Mouse (Mus musculus) hindbrain, embryonic 10.5 days (tissue): ENCODE data around the gene Tmem234. TPM values are rescaled to one million over a fixed set of nuclear protein-coding genes. Genes with fewer than 3 reads are reported as not detected.

Experiments
- DNase-seq: peaks from one replicate; pipeline ENCODE4 v3.0.0-alpha.2; 2017; ENCODE audit warnings: low spot score
- H3K27ac ChIP-seq: fragments of 300-500 bp; sonication (generic); 2 replicates; pipeline ENCODE4 v1.5.1; 2016; ENCODE audit warnings: mild to moderate bottlenecking, moderate library complexity
- H3K27me3 ChIP-seq: fragments of 300-500 bp; sonication (generic); 2 replicates; pipeline ENCODE4 v1.6.1; 2016; ENCODE audit warnings: mild to moderate bottlenecking; ENCODE audit not compliant: poor library complexity, insufficient read depth, severe bottlenecking
- H3K36me3 ChIP-seq: fragments of 300-500 bp; sonication (generic); 2 replicates; pipeline ENCODE4 v1.6.1; 2016; ENCODE audit warnings: mild to moderate bottlenecking, moderate library complexity
- H3K4me1 ChIP-seq: fragments of 300-500 bp; sonication (generic); replicated peaks from 2 replicates; pipeline ENCODE4 v1.6.1; 2016; ENCODE audit warnings: mild to moderate bottlenecking
- H3K4me3 ChIP-seq: fragments of 300-500 bp; sonication (generic); 2 replicates; pipeline ENCODE4 v1.5.1; 2016; ENCODE audit warnings: mild to moderate bottlenecking, moderate library complexity
- H3K9me3 ChIP-seq: fragments of 300-500 bp; sonication (generic); 2 replicates; pipeline ENCODE4 v1.6.1; 2016; ENCODE audit warnings: mild to moderate bottlenecking, moderate library complexity
- WGBS: fragments of 180-500 bp; shearing (Covaris S2); methylation state at CpG from one replicate; pipeline ENCODE4 v1.1.7; 2016; 5-methylcytosine and 5-hydroxymethylcytosine counted together
- polyA plus RNA-seq: library from polyadenylated mRNA; unstranded; fragments of >200 nt; fragmentation: Nextera tagmentation; extraction: Ambion mirVana; gene quantifications from 2 replicates; pipeline ENCODE4 v1.2.1, GENCODE M21; 2016

The Tmem234 gene
- polyA plus RNA-seq, 1 experiment from 2014 or later = 229 TPM

GRCm38 (mm10) chr4:129584884-129585608, 15.4 kb upstream of the Tmem234 start:
- no peaks in the 10 kb centered on the region for H3K9me3 ChIP-seq
- H3K27me3 ChIP-seq = no peaks in the 10 kb centered on the region
- peaks cover 18% of the 10 kb centered on the region for H3K4me1 ChIP-seq
- H3K4me3 ChIP-seq = peak overlapping the region; percentile 58
- 2% methylated on average over 36 of the region's 36 CpGs for WGBS
- DNase-seq = peak; percentile 86
- H3K36me3 ChIP-seq = peaks cover 2% of the 10 kb centered on the region; the same call in 1 of the 2 replicates
- peak overlapping the region; percentile 72 for H3K27ac ChIP-seq

- H3K36me3 ChIP-seq = peaks cover 10% of the 10 kb centered on the region
- H3K27me3 ChIP-seq = no peaks in the 10 kb centered on the region
- 75% methylated on average over 9 of the region's 9 CpGs for WGBS
- no peak for DNase-seq
- H3K27ac ChIP-seq = peak overlapping the region; percentile 62; the same call in 1 of the 2 replicates
- peaks cover 18% of the 10 kb centered on the region for H3K4me1 ChIP-seq
- H3K4me3 ChIP-seq = peak overlapping the region; percentile 58
- no peaks in the 10 kb centered on the region for H3K9me3 ChIP-seq
Observed at GRCm38 (mm10) chr4:129585773-129586172, 14.7 kb upstream of the Tmem234 start.

GRCm38 (mm10) chr4:129586943-129587342, 13.5 kb upstream of the Tmem234 start:
- WGBS = 47% methylated on average over 1 of the region's 1 CpGs
- no peak for DNase-seq
- Histone ChIP-seq H3K27me3 (no peaks in the 10 kb centered on the region), H3K4me1 (peaks cover 18% of the 10 kb centered on the region), H3K36me3 (peaks cover 21% of the 10 kb centered on the region), H3K4me3 (no peak overlapping the region), H3K9me3 (no peaks in the 10 kb centered on the region), H3K27ac (no peak overlapping the region)

DNA sequence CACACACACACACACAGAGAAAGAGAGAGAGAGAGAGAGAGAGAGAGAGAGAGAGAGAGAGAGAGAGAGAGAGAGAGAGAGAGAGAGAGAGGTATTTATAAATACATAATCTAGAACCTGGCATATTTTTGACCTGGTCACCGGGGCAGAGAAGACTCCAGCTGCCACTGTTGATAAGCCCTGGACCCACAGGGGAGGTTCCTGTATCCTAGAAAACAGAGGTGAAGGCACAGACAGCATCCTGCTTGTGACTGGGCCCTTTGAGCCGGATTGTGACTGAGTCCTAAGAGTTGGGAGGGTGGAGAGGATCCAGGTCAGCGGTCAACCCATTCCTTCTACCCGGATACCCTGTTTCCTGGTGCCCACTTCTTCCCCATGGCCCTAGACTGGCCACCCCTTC, 11.6 kb upstream of the Tmem234 start:
- no peak for DNase-seq
- 86% methylated on average over 4 of the region's 4 CpGs for WGBS
- no peaks in the 10 kb centered on the region for H3K9me3 ChIP-seq
- no peak overlapping the region for H3K27ac ChIP-seq
- peaks cover 25% of the 10 kb centered on the region for H3K4me1 ChIP-seq
- no peak overlapping the region for H3K4me3 ChIP-seq
- H3K27me3 ChIP-seq = no peaks in the 10 kb centered on the region
- H3K36me3 ChIP-seq = peaks cover 41% of the 10 kb centered on the region

- peak; percentile 86 for DNase-seq
- no peaks in the 10 kb centered on the region for H3K4me1 ChIP-seq
Observed at GRCm38 (mm10) chr4:129608426-129609025, 8.1 kb downstream of the Tmem234 start.

DNA sequence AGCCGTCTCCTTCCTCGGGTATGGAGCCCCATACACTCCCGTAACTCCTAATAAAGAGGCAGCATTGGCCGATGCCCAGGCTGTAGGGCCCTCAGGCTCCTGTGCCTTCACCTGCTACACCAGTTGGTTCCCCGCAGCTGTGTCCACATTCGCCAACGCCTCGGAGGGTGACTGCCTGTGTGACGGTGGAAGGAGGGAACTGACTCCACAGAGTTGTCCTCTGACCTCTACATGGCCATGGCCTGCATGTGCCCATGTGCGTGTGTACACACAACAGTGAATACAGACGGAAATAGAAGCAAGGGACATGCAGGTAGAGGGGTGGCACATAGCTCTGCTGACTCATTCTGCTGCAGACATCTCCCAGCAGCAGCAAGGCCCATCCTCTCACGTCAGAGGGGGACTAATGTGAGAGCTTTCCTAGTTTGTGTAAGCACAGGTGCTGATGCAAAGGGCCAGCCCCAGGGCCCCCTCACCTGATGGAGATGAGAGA, 8.7 kb downstream of the Tmem234 start:
- no peaks in the 10 kb centered on the region for H3K4me1 ChIP-seq
- DNase-seq = no peak
- no peaks in the 10 kb centered on the region for H3K9me3 ChIP-seq
- H3K27me3 ChIP-seq = no peaks in the 10 kb centered on the region
- H3K27ac ChIP-seq = 0 out of 2 replicates have a peak overlapping the region, but pooled peaks have one; percentile 37
- H3K36me3 ChIP-seq = peaks cover 54% of the 10 kb centered on the region
- 84% methylated on average over 12 of the region's 12 CpGs for WGBS
- no peak overlapping the region for H3K4me3 ChIP-seq

More at GRCm38 (mm10) chr4:129608426-129609025, 8.1 kb downstream of the Tmem234 start:
- Histone ChIP-seq H3K9me3 (no peaks in the 10 kb centered on the region), H3K27ac (peak overlapping the region; percentile 19; the same call in 1 of the 2 replicates), H3K36me3 (peaks cover 60% of the 10 kb centered on the region), H3K4me3 (0 out of 2 replicates have a peak overlapping the region, but pooled peaks have one; percentile 7), H3K27me3 (no peaks in the 10 kb centered on the region)
- 42% methylated on average over 7 of the region's 7 CpGs for WGBS

DNA sequence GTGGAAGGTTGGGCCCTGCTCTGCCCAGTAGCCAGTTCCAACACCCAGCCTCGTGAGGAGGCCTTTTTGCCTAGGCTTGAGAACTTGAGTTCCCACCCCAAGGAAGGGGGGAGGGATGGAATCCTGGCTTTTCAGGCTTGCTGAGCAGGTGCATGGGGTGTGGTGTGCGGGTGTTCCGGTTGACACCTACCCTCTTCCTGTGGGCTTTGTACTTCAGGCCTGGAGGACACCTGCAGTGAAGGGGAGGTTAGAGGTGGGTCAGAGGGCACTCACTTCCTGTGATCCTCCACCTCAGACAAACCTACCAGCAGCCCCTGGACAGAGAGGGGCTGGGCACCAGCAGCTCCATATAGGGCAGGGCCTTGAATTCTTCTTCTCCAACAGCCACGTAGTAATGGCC, 9.6 kb downstream of the Tmem234 start:
- H3K4me1 ChIP-seq = no peaks in the 10 kb centered on the region
- H3K9me3 ChIP-seq = no peaks in the 10 kb centered on the region
- H3K4me3 ChIP-seq = no peak overlapping the region
- no peak for DNase-seq
- H3K36me3 ChIP-seq = peaks cover 48% of the 10 kb centered on the region
- H3K27me3 ChIP-seq = no peaks in the 10 kb centered on the region
- WGBS = 78% methylated on average over 4 of the region's 4 CpGs
- H3K27ac ChIP-seq = no peak overlapping the region

GRCm38 (mm10) chr4:129610472-129610871, 10.0 kb downstream of the Tmem234 start:
- Histone ChIP-seq H3K36me3 (peaks cover 44% of the 10 kb centered on the region), H3K9me3 (no peaks in the 10 kb centered on the region), H3K4me3 (no peak overlapping the region), H3K27me3 (no peaks in the 10 kb centered on the region), H3K4me1 (no peaks in the 10 kb centered on the region), H3K27ac (no peak overlapping the region)
- 72% methylated on average over 4 of the region's 4 CpGs for WGBS
- DNase-seq = no peak

GRCm38 (mm10) chr4:129614093-129614492, 13.6 kb downstream of the Tmem234 start, which contains the start of gene Dcdc2b:
Gene Dcdc2b (minus strand): TSS chr4:129614257.
- H3K4me1 ChIP-seq = peaks cover 14% of the 10 kb centered on the region
- DNase-seq = no peak
- 90% methylated on average over 6 of the region's 6 CpGs for WGBS

GRCm38 (mm10) chr4:129615801-129616290, 15.4 kb downstream of the Tmem234 start:
- Histone ChIP-seq H3K4me1 (peaks cover 17% of the 10 kb centered on the region), H3K27me3 (no peaks in the 10 kb centered on the region), H3K36me3 (peaks cover 28% of the 10 kb centered on the region), H3K4me3 (no peak overlapping the region), H3K27ac (no peak overlapping the region), H3K9me3 (no peaks in the 10 kb centered on the region)
- 89% methylated on average over 9 of the region's 9 CpGs for WGBS
- no peak for DNase-seq

More at GRCm38 (mm10) chr4:129614093-129614492, 13.6 kb downstream of the Tmem234 start, which contains the start of gene Dcdc2b:
- peaks cover 34% of the 10 kb centered on the region for H3K36me3 ChIP-seq
- H3K27me3 ChIP-seq = no peaks in the 10 kb centered on the region
- H3K4me3 ChIP-seq = no peak within 1 kb of the TSS
- no peak within 1 kb of the TSS for H3K27ac ChIP-seq
- no peaks in the 10 kb centered on the region for H3K9me3 ChIP-seq

- 91% methylated on average over 3 of the region's 3 CpGs for WGBS
- Histone ChIP-seq H3K4me3 (no peak overlapping the region), H3K4me1 (peaks cover 17% of the 10 kb centered on the region), H3K36me3 (peaks cover 32% of the 10 kb centered on the region), H3K27ac (no peak overlapping the region), H3K9me3 (no peaks in the 10 kb centered on the region), H3K27me3 (no peaks in the 10 kb centered on the region)
- no peak for DNase-seq
Observed at GRCm38 (mm10) chr4:129616631-129617030, 16.2 kb downstream of the Tmem234 start.

GRCm38 (mm10) chr4:129617121-129617641, 16.7 kb downstream of the Tmem234 start:
- Histone ChIP-seq H3K4me1 (peaks cover 22% of the 10 kb centered on the region), H3K27ac (no peak overlapping the region), H3K9me3 (no peaks in the 10 kb centered on the region), H3K4me3 (peak overlapping the region; percentile 7; the same call in 1 of the 2 replicates), H3K36me3 (peaks cover 32% of the 10 kb centered on the region), H3K27me3 (no peaks in the 10 kb centered on the region)
- no peak for DNase-seq
- WGBS = 94% methylated on average over 7 of the region's 7 CpGs
